Mouse (Mus musculus): ENCODE data around the gene Adam33.

Adam33 gene

GRCm38 (mm10) chr2:131029065-131029935 is 34.3 kb downstream of the Adam33 start:
- DNase-seq (ENCODE audit: low spot score): peak; percentile 76

GRCm38 (mm10) chr2:131026941-131027340 is 36.7 kb downstream of the Adam33 start:
- DNase-seq (ENCODE audit: low spot score): no peak

GRCm38 (mm10) chr2:131025230-131025629 is 38.4 kb downstream of the Adam33 start:
- no peak for DNase-seq (ENCODE audit: low spot score)

- DNase-seq (ENCODE audit: low spot score): no peak
Measured at GRCm38 (mm10) chr2:131010566-131010965, 53.0 kb downstream of the Adam33 start.

GRCm38 (mm10) chr2:131009123-131009522 is 54.5 kb downstream of the Adam33 start:
- no peak for DNase-seq (ENCODE audit: low spot score)

Measured in yolk sac, embryonic 10.5 days (tissue).